Mouse (Mus musculus) gastrocnemius, adult 18-20 months (tissue): ENCODE measurements around the gene Taf6l. TPM values are rescaled to one million over a fixed set of nuclear protein-coding genes. Genes with fewer than 3 reads are reported as not detected.

Source experiments
- DNase-seq: peaks from one replicate; pipeline ENCODE4 v3.0.0; 2021; ENCODE audit warnings: low spot score
- total RNA-seq, 2 experiments: library from RNA; stranded (reverse); gene quantifications; 2 replicates each; pipeline ENCODE4 v1.2.3; 2021

The Taf6l gene
- total RNA-seq, 2 experiments from 2014 or later: 5.0 to 5.1 TPM

- peak; percentile 89 for DNase-seq
Observed at GRCm38 (mm10) chr19:8798264-8798946, 12.2 kb upstream of the Taf6l start, which contains the start of gene Polr2g. TSS of gene Polr2g (minus strand) at chr19:8798577.

GRCm38 (mm10) chr19:8790171-8790570, 4.0 kb upstream of the Taf6l start:
- no peak for DNase-seq

- DNase-seq: no peak
Observed at GRCm38 (mm10) chr19:8789171-8789570, 3.0 kb upstream of the Taf6l start.

GRCm38 (mm10) chr19:8788521-8788920, 2.3 kb upstream of the Taf6l start:
- DNase-seq: no peak

- DNase-seq: peak; percentile 19
Observed at GRCm38 (mm10) chr19:8774951-8775421, 11.2 kb downstream of the Taf6l start.

GRCm38 (mm10) chr19:8774086-8774835, 12.0 kb downstream of the Taf6l start, which contains the start of gene Tmem179b:
TSS of gene Tmem179b (minus strand) at chr19:8774467.
- DNase-seq: peak; percentile 96

- no peak for DNase-seq
Observed at GRCm38 (mm10) chr19:8773409-8773808, 12.8 kb downstream of the Taf6l start.

GRCm38 (mm10) chr19:8772996-8773395, 13.2 kb downstream of the Taf6l start:
- no peak for DNase-seq

GRCm38 (mm10) chr19:8770567-8771270, 15.5 kb downstream of the Taf6l start, which contains the start of gene Tmem223:
TSS of gene Tmem223 (plus strand) at chr19:8770996.
- peak; percentile 77 for DNase-seq

- no peak for DNase-seq
Observed at GRCm38 (mm10) chr19:8765562-8765961, 20.7 kb downstream of the Taf6l start.

GRCm38 (mm10) chr19:8763276-8763675, 22.9 kb downstream of the Taf6l start:
- DNase-seq: no peak

- DNase-seq: no peak
Observed at GRCm38 (mm10) chr19:8760757-8761156, 25.5 kb downstream of the Taf6l start.

- DNase-seq: no peak
Observed at GRCm38 (mm10) chr19:8758899-8759298, 27.3 kb downstream of the Taf6l start.

GRCm38 (mm10) chr19:8757471-8757998, 28.7 kb downstream of the Taf6l start:
- no peak for DNase-seq

- DNase-seq: peak; percentile 91
Observed at GRCm38 (mm10) chr19:8756635-8757387, 29.4 kb downstream of the Taf6l start, which contains the start of gene Nxf1. TSS of gene Nxf1 (plus strand) at chr19:8757073.

- no peak for DNase-seq
Observed at GRCm38 (mm10) chr19:8755652-8756051, 30.6 kb downstream of the Taf6l start.

- DNase-seq: no peak
Observed at GRCm38 (mm10) chr19:8747368-8747767, 38.8 kb downstream of the Taf6l start.

- DNase-seq: no peak
Observed at GRCm38 (mm10) chr19:8745382-8745781, 40.8 kb downstream of the Taf6l start.

GRCm38 (mm10) chr19:8742176-8742575, 44.0 kb downstream of the Taf6l start:
- no peak for DNase-seq

- DNase-seq: peak; percentile 95
Observed at GRCm38 (mm10) chr19:8741243-8741869, 44.9 kb downstream of the Taf6l start, which contains the start of gene Stx5a. TSS of gene Stx5a (plus strand) at chr19:8741413.
